Mouse (Mus musculus) adrenal gland, adult 18-20 months (tissue): Measurements from ENCODE around the gene Phf21a. TPM values are rescaled to one million over a fixed set of nuclear protein-coding genes. Genes with fewer than 3 reads are reported as not detected.

ENCODE experiments used
- DNase-seq, 2 experiments: peaks; one replicate each; pipeline ENCODE4 v3.0.0; 2021 to 2022; ENCODE audit warnings: low spot score in 2 of 2
- long read RNA-seq, 2 experiments: library from polyadenylated mRNA; stranded (forward); transcript quantifications; one replicate each; pipeline ENCODE4 v2.0.0; 2021
- total RNA-seq, 2 experiments: library from RNA; stranded (reverse); gene quantifications; 1 replicate in 1 of 2; 2 replicates in 1 of 2; pipeline ENCODE4 v1.2.3; 2021

The Phf21a gene
- total RNA-seq = 10 to 100 TPM; 57.4 to 60.1 TPM
- long read RNA-seq, experiment 1, partial matches to known transcripts = 1 of 12 reads
- long read RNA-seq, experiment 1, other reads (novel, unspliced or antisense) = 10 of 12 reads
- long read RNA-seq, experiment 2, partial matches to known transcripts = 2 of 7 reads
- long read RNA-seq, experiment 2, other reads (novel, unspliced or antisense) = 5 of 7 reads

DNA sequence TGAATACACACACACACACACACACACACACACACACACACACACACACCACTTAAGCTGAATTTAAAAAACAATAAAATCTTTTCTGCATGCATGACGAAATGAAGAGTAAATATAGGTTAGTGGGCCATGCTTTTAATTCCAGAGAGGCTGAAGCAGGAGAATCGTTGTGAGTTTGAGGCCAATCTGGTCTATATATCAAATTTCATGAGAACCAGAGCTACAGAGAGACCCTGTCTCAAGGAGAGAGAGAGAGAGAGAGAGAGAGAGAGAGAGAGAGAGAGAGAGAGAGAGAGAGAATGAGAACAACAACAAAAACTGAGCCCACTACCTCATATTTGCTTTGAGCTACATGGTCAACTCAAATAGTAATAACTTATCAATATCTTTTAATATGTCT is at the start of gene Phf21a:
Gene Phf21a, plus strand, starts transcription at position 301 of the 400 bp plus-strand sequence.
- no peak for DNase-seq

DNA sequence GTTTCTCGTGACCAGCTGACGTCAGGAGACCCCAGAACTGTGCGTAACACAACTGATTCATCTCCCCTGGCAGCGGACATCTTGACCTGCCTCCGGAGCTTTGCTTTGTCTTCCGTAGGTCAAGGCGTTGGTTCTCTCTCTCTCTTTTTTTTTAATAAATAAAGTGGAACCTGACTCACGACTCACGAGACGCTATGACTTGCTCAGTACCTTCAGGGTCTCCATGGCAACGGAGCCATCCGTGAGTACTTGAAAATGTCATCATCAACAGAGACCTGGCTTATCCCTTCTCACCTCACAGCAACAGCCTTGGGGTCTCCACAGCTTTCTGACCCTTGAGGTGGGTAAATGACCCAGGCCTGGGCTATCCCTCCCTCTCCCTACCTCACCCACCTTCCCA is 49.6 kb upstream of the Phf21a start:
- no peak for DNase-seq

DNA sequence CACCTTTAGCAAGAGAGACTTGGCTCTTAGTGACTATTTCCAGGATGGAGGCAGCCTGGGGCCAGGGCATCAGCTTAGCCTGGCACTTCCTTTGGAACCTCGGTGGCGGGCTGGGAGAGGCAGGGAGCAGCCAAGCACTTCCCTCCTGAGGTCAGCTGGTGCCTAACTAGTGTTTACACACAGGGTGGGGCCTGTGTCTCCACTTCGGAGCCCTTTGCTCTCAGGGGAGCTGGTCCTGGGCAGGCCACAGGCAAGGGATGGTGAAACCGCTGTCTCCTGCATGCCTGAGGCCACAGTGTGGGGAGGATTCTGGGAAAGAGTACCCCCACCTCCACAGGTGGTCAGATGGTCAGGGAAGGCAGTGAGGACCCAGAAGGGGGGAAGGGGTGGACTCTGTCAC is 45.3 kb upstream of the Phf21a start:
- DNase-seq = no peak

DNA sequence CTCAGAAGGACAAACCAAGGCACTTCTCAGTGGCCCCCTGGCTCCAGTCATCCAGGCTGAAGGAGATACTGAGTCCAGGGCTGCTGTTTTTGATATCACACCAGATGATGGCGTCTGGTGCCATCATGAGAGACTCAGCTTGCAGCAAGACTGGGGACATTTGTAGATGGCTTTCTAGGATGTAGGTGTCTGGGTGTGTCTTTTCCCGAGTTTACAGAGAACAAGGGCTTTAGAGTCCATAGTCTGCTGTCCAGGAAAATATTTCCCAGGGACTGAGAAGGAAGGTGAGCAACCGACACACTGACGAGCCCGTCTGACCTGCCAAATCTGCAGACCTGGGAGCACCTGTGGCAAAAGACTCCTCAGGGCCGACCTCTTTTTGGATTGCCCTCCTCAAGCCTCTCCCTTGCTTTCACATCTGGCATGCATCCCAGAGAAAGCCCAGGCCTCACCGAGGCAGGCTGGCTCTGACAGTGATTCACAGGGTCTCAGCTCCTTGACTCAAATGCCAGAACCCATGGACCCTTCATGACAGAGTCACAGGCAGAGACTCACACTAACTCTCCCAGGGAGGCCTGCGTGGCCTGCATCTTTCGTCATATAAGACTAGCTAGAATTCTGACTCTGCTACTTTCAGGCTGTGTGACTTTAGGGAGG is 44.8 kb upstream of the Phf21a start:
- DNase-seq = no peak

DNA sequence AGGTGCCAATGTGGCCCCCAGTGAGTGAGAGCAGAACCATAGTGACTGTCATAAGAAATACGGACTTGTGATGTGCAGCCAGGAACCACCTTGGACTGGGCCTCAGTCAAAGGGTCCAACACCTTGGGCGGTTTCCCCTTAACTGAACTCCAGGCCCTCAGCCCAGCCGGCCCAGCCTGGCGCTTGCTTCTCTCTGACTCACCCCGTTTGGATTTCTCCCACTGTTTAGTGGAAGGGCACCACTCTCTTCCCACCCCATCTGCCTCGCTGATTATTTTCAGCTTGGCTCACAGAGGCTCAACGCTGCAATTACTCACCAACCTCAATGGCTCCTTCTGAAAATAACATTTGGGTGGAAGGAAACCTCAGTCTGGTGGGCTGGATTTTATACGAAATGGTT is 40.7 kb upstream of the Phf21a start:
- no peak for DNase-seq

DNA sequence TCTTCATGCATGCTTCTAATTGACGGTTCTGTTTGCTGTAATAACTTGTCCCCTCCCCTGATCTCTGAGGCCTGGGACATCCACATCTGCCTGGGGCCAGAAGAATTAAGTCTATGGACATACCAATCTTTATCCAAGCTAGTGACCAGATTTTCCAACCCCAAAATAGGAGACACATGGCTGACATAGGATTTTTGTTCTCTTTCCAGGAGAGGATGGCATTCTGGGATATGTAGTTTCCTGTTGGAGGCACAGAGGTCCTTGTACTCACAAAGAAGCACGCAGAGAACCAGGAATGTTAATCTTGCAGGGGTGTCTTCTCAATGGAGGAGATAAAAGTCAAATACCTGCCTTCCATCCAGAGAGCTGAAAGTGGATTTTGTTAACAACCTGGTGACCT is 40.2 kb upstream of the Phf21a start:
- DNase-seq = no peak

DNA sequence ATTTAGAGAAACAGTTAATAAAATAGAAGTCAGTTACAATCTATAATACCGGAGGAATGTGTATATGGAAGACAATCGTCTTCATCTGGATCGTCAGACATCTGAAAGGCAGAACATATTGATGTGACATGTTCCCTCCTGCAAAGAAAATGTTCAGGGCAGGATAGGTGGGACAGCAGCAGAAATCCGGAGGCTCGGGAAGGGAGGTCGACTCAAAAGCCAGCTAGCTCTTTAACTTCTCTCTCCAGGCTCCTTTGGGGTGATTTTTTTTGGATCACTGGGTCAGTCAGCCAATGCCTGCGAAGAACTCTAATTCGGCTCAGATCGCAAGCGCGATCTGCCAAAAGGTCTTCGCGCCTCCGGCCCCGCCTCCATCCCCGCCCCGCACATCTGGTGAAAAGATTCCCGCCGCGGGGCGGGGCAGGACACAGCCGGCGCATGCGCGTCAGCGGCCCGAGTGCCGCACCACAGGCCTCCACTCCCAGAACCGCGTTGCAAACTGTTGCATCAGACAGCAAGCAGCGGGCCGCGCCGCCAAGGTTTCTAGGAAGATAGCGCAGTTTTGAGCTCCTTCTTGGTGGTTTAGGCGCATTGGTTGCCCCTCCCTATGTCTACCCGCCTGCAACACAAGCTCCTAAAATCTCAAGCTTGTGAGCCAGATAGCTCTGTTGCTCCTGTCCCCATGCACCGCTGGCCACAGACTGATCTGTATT is 37.7 kb upstream of the Phf21a start:
- peak; percentile 92 to 93 for DNase-seq

DNA sequence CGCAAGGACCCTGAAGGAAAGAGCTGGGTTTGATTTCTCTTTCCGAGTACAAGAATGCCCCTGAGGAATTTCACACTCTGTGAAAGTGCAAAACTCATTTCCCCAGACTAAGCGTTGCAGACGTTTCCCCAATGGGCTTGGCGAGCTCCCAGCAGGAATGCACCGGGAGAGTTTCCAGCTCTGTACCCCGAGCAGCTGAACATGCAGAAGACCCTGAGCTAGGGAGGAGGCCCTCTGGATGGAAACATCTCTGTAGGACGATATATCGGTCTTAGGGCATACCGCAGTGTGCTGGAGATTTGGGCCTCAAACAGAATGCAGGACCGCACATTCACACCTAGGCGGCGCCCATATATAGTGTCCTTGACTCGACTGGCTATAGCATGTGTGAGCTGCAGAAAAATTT is 37.1 kb upstream of the Phf21a start:
- DNase-seq = peak; percentile 53 to 54

DNA sequence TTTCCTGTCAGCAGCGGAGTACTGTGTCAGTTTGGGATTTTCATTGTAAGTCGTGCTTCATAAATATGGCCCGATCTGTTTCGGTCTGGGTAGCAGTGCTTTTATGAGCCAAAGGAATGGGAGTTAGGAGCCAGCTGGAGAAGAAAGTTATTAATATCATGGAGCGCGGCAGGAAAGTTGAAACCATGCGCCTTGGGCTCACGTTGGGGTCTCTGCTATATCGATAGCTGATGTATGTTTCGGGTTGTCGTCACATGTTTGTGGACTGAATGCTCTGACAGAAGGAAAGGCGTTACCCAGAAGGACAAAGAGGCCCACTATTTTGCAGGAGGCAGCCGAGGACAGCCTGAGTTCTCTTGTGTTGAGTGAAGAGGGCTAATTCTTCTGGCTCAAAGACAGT is 36.2 kb upstream of the Phf21a start:
- no peak for DNase-seq

DNA sequence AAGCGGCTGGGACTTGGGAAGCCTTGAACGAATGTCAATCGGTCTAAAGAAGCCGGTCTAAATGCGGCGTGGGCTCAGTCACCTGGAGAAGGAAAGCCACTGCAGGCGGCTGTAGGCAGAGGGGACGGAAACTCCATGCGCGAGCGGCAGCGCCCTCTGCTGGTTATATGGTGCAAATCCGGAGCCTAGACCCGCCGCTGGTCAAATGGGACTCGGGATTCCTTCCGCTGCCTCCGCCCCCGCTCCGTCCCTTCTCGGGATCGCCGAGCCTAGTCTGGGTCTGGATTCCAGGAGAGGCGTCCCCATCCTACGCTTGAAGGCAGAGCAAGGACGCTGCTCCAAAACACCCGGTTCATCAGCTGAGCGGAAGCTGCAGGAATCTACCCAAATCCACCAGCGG is 34.4 kb upstream of the Phf21a start:
- peak; percentile 94 for DNase-seq

DNA sequence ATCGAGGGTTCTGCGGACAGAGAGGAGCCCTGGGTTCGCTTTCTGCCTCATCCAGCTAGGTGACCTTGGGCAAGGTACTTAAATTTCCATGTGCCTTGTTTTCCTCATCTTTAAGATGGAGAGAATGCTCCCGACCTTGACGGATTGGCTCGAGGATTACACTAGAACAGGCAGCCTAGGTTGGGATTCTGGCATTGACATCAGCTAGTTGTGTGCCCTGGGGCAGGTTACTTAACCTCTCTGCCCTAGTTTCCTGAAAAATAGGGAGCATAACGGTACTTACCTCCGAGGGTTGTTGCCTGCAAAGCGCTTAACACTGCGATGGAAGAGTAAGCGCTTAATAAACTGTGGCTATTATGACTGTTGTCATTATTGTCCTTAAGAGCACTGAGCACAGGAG is 34.0 kb upstream of the Phf21a start:
- no peak for DNase-seq

DNA sequence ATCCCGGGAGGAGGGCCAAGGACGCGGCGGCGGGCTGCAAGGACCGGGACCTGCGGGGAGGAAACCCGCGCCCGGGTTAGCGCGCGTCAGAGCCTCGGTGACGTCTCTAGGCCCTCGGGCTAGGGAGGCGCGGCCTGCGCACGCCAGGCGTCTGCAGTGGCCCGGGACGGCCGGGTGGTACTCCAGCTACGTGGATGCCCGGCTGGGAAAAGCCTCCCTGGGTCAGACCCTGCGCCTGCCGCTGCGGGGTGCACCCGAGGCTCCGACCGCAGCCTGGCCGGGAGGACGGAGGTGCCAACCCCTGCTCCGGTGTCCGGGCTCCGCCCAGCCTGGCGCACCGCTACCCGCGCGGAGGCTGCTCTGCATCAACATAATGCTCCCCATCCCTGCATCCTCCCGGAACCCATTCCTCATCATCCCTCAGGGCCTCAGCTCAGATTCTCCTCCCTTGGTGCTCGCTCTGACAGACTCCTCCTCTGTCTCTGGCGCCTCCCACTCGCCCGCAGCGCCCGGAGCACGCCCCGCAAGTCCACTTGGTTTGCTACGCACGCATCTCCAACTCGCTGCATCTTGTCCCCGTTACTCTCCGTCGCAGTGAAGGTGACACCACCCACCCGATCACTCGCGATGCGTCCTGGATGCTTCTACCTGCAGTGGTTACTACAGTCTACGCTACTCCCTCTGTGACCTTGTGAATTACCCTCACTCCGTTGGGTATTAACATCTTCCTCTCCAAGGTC is 33.3 kb upstream of the Phf21a start:
- DNase-seq = peak; percentile 53 to 63

DNA sequence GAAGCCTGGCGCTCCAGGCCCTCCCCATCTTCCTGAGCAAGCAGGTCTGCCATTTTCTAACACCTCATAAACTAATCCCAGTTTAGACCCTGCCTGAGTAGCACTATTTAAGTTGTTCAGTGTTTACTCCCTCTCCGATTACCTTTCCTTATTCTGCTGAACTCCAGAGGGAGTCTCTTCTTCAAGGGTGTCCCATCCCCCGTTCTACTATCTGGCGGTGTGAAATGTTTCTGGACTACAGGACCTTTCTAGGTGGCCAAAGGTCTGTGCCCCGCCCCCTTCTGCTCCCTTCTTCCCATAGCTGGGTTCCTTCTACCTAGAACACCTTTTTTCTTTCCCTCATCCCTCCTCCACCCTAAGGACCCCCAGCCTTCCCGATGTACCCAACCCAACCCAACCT is 32.6 kb upstream of the Phf21a start:
- DNase-seq = no peak

DNA sequence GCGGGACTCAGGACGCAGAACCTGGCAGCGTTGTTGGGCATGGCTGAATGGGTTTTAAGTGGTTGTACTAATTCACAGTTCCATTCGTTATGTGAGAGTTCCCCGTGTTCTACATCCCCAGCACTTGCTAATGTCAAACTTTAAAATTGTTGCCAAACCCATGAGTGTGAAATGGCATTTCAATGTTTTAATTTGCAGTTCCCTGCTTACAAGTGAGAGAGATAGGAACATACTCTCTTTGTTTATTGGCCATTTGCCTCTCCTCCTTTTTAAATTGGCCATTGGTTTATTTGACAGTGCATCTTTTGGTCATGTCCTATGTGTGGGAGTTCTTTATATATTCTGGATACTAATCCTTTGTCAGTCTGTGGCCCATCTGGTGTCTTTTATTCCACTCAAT is 31.6 kb upstream of the Phf21a start:
- DNase-seq = no peak

DNA sequence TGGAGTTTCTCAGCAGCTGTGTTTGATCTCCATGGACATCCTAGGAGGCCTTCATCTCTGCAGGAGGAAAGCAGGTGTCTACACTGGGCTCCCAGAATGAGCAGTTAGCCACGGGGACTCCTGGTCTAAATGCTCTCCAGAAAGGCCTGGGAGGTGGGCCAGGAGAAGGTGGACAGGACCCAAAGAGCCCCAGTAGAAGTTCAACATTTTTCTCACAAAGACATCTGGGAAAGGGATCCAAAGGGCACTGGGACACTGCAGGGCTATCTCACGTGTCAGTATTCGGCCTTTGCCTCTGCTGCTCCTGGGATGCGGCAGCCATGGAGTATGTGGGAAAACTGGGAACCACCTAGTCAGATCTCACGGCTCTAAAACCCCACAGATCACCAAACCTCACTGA is 29.8 kb upstream of the Phf21a start:
- no peak for DNase-seq

DNA sequence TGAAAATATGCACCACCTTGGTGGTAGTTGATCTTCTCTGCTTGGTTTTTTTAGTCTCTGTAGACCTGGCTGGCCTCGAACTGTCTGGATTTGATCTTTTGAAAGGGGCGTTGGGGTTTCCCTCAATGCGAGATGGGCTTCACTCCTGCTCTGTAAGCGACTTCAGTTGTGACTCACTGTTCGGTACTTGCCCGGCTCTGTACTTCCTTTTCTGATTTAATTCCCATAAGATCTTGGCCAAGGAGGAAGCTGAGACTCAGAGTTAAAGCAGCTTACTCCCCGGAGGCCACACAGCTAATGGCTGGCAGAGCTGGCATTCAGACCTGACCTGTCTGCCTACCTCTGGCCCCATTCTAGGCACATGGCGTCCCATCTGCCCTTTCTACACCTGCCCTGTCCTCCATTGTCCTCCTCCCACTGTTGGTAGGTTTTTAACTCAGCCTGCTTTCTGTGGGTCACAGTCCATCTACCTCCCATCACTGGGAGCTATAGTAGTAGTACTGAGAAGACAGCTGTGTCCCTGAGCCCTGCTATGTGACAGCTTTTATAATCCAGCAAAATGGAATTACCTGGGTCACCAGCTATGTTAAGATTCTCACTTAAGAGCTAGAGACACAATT is 27.5 kb upstream of the Phf21a start:
- no peak for DNase-seq

DNA sequence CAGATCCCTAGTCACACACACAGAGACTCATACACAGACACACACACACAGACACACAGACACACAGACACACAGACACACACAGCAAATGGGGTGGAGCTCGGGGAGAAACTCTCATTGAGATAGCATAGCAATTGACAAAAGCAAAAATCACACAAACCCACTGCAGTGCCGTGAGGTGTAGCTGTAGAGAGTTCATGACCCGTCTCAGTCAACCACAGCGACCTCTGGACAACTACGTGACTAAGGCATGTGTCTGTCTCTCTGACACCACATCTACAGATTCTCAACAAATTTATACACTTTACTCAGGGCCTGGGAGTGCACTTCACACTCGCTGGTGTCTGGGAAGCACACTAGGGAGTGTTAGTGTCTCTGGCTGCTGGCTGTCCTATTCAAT is 27.0 kb upstream of the Phf21a start:
- DNase-seq = no peak

DNA sequence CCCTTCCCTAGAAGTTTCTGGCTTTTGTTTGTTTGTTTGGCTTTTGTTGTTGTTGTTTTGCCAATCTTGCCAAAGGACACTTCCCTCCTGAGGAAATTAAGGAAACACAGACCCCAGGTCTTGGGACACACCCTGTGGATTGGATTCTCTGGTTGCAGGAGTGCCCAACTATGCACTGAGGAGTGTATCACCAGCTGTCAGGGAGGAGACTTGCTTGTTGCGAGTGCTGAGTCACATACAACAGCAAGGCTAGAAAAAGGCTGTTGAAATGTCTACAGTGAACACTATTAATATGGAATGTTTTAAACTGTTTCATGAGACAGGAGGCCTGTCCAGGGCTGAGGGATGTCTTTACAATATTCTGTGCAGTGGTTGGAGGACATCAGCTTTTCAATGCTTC is 26.0 kb upstream of the Phf21a start:
- DNase-seq = no peak

DNA sequence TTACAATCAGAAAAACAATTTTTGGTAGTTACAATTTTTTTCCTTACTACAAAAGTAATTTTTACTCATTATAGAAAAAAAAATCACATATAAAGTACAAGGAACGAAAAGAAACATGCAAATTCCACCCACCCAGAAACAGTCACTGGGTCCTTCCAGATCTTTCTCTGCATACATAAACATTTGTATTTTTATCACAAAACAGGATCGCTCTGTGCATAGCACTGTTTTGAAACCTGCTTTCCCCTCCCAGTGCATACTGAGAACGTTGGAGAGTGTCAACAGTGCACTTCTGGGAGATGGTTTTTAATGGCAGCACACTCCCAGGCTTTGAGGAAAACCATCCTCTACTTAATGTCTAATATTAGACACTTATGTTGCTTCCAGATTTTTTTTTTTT is 25.3 kb upstream of the Phf21a start:
- DNase-seq = no peak

DNA sequence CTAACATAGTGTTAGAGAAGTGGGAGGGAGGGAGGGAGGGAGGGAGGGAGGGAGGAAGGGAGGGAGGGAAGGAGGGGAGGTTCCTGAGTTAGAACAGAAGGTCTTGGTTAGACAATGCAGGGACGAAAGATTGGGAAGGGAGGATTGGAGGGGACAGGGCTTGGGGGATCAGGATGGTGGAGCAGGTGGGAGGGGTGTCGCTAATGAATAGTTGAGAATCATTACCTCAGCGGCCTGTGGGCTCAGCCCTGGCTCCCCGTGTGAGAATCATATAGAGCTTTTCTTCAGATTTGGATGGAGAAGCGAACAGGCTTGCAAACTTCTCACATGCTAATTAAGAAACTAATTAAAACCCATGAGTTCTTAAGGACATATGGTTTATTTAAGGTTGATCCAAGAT is 23.3 kb upstream of the Phf21a start:
- DNase-seq = no peak

DNA sequence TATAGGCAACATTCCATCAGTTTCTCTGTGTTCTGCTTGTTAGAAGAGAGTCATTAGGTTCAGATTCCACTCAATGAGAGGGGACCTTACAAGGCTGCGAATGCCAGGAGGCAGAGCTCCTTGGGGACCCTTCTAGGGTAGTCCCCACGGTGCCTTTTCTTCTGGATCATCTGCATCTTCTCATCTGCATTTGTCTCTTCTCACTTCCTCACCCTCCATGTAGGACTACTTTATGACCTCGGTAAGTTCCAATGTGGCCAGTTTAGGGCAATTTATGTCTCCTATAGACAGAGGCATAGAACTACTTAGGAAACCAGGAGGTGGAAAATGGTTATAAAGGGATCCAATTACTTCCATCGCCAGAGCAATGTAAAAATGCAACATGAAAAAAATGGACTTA is 21.8 kb upstream of the Phf21a start:
- DNase-seq = no peak
